Mouse (Mus musculus): ENCODE measurements around the gene Vmn2r17. TPM values are rescaled to one million over a fixed set of nuclear protein-coding genes. Genes with fewer than 3 reads are reported as not detected.

Vmn2r17 gene
- total RNA-seq (2014; fragmentation: Nextera tagmentation) (not detected in 2 replicates), total RNA-seq (2017) (not detected in 2 replicates)

GRCm38 (mm10) chr5:109419388-109419787 lies at the start of gene Vmn2r17:
Vmn2r17 (plus strand) TSS chr5:109419688.
- no peak for ATAC-seq (replicated peaks; ENCODE audit: low FRiP score, low TSS enrichment, poor library complexity, severe bottlenecking)

DNA sequence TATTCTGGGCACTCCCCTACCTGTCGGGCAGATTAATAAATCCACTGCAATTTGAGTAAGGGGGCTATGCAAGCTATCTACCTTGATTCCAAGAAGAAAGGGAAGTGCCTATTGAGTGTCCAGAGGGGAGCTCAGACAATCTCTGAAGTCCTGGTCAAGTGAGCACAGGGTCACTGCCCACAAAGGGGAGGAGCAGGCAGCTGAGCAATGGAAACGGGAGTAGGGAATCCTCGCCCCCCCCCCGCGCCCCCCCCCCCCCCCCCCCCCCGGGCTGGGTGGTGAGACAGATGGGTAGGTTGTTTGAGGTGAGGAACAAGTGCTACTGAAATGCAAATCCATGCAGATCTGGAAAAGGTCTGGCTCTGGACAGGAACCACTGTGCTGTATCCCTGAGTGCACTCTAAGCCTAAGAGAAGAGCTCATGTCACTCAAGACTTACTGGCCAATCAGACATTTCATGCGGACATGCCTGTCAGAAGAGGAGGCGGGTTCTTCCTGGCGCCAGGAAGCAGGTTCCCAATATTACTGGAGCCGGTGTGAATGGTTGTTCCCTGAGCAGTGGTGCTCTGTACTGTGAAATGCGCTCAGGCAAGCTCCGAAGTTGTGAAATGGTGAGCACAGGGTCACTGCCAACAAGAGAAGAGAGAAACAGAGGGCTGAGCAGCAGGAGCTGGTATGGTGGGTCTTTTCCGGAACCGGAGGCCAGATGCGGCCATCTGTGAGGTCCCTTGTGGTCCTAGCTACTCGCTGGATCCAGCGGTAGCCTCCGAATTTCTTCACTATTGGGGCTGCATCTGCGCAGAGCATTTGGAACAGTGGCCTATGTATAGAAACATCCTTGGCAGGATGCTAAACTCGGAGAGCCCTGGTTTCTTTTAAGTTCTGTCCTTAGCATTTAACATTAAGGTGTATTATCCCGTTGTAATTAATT lies 47.4 kb downstream of the Vmn2r17 start:
- ATAC-seq (replicated peaks; ENCODE audit: low FRiP score, low TSS enrichment, poor library complexity, severe bottlenecking): no peak

- peak; percentile 80; the same call in 1 of the 2 replicates for ATAC-seq (replicated peaks; ENCODE audit: low FRiP score, low TSS enrichment, poor library complexity, severe bottlenecking)
Measured at GRCm38 (mm10) chr5:109506729-109507128, 87.2 kb downstream of the Vmn2r17 start.

Other genes with a start within 250 kb of the Vmn2r17 start
- gene Vmn2r13, start 227.5 kb upstream of the Vmn2r17 start, total RNA-seq (2014; fragmentation: Nextera tagmentation): not detected in 2 replicates
- gene Vmn2r13, start 227.5 kb upstream of the Vmn2r17 start, total RNA-seq (2017): not detected in 2 replicates
- gene Vmn2r14, start 195.0 kb upstream of the Vmn2r17 start, total RNA-seq (2014; fragmentation: Nextera tagmentation): not detected in 2 replicates
- not detected in 2 replicates for gene Vmn2r14, start 195.0 kb upstream of the Vmn2r17 start, total RNA-seq (2017)
- not detected in 2 replicates for gene Vmn2r15, start 122.0 kb upstream of the Vmn2r17 start, total RNA-seq (2014; fragmentation: Nextera tagmentation)
- gene Vmn2r15, start 122.0 kb upstream of the Vmn2r17 start, total RNA-seq (2017): not detected in 2 replicates
- gene Vmn2r16, start 89.5 kb upstream of the Vmn2r17 start, total RNA-seq (2014; fragmentation: Nextera tagmentation): not detected in 2 replicates
- not detected in 2 replicates for gene Vmn2r16, start 89.5 kb upstream of the Vmn2r17 start, total RNA-seq (2017)
- 2.8 and 3.3 TPM in 2 replicates for gene Crlf2, start 139.3 kb downstream of the Vmn2r17 start, total RNA-seq (2014; fragmentation: Nextera tagmentation)
- 7.7 and 13.2 TPM in 2 replicates for gene Crlf2, start 139.3 kb downstream of the Vmn2r17 start, total RNA-seq (2017)